Mouse (Mus musculus) skeletal muscle tissue, adult 2 months (tissue): ENCODE results near the gene Upp2.

Source experiments
- DNase-seq: peaks from one replicate; pipeline ENCODE4 v3.0.0-alpha.2; 2012; ENCODE audit warnings: low read depth, low spot score

Gene Upp2

DNA sequence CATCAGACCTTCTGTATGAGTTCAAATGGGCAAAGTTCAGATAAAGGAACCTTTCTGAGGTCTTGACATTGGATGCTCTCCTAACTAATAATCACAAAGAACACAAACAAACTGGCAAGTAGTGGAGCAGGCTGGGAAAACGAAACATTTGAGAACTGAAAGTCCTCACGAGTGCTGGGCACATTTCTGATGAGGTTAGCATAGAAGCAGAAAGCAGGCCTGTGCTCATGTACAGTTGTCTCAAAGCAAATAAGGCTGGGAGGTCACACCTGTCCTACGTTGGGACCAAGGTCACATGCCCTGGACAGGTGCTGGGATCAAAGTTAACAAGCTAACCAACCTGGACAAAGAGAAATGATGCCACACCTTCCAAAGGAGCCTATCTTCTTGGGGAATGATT, 187.6 kb downstream of the Upp2 start:
- no peak for DNase-seq

DNA sequence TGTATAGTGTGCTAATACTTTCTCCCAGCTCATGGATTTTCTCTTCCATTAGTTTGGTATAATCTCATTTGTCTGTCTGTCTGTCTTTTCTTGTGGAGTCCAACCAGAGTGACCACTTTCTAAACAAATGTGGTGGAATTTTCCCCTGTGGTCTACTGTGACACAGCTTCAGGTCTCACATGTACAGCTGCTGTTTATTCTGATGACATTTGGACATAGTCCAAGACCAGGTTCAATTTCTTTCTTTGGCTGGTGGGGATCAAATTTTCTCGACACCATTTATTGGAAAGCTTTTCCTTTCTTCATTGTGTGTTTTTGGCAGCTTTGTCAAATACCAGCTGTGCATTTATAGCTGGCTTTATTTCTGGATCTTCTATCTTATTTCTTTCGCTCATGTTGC, 191.0 kb downstream of the Upp2 start:
- DNase-seq: no peak

DNA sequence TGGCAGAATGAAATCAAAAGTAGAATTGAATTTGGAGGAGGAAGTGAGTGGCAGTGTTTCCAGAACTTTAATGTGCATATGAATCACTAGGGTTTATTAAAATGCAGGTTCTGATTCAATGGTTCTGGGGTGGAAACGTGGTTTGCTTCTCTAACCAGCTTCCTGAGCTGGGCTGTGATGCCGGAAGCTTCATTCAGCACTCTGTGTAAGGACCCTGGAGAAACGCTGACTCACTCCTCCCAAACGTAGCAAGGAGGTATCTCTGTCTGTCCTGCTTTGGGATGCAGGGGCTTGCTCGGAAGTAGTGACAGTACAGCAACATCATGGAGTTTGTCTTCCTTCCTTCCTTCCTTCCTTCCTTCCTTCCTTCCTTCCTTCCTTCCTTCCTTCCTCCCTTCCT, 192.6 kb downstream of the Upp2 start:
- DNase-seq: no peak

DNA sequence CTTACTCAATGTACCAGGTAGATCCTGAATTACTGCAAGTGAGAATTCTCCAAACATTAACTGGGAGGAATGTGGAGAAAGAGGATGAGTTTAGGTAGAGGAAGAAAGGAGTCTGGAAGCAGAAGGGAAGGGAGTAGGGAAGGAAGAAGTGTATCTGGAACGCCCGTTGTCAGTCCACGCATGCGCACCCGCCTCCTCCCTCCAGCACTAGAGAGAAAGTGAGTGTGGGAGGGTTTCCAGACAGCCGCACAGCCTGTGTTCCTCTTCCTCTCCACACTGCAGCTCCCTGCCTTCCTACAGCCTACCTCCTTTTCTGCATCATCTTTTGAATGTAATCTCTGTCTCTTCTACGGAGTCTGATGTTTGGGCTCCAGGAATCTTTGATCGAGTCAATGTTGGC, 198.0 kb downstream of the Upp2 start:
- DNase-seq: no peak

DNA sequence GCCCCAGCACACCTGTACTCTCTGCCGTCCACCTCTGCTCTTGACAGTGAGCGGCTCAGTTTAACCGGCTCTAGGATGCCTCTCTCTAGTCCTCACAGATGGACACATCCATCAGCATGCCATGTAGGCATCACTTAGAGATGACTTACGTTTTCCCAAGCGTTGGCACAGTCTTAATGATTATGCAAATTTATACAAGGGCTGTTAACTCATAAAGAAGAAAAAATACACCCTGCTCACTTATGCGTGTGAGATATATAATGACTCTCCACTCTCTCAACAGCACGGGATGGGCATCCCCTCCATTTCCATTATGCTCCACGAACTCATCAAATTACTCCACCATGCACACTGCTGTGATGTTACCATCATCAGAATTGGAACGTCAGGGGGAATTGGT, 206.7 kb downstream of the Upp2 start:
- DNase-seq: no peak

DNA sequence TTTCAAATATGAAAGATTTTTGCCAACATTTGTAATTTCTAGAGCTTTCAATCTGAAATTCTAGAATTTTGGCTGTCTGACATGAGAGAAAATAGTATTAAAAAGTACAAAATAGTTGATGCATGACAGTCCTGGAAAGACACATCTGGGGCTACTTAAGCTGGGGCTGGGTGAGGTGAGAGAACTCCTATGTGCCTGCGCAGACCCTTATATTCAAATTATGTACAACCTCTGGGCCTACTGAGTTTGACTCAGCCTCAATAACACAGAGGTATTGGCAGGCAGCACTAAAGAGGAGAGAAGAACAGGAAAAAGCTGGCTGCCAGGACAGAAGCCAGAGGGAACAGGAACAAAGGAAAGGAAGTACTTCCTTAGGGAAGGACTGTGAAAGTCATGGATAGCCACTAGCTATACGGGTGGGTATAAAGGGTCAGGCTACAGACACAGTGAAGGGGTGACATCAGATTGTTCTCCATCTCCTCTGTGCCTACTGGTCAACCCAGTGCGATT, 211.9 kb downstream of the Upp2 start:
- no peak for DNase-seq

DNA sequence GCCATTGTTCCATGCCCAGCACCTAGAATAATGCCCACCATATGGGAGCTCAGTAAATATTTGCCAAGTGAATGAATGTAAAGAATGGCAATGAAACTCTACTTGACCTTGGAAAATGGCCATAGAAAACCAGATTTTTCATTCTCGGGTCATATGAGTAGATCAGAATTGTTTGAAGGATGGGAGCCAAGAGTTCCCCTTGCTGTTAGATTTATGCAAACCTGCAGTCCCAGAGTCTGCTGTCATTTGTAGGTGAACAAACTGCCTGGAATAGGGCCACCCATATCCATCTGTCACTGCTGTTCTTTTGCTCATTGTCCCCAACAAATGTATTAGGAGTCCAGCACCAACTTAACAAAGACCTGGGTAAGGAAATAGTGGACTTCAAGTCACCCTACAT, 216.4 kb downstream of the Upp2 start:
- DNase-seq: no peak

DNA sequence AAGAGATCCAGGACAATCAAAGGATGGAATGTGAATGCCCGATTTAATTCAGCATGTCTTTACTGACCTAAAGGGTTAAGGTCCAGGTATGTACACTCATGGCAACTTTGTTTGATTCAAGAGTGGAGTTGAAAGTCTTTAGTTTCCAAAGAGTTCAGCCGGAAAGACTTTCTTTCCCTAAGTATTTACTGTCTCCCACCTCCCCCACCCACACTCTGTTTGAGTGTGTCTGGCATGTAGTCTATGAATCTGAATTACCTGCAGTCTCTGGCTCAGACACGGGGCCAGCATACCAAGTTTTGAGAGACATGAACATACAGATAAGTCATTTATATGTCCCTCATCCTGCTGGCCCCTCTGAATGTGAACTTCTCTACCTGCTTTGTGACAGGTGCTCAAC, 219.1 kb downstream of the Upp2 start:
- DNase-seq: no peak

DNA sequence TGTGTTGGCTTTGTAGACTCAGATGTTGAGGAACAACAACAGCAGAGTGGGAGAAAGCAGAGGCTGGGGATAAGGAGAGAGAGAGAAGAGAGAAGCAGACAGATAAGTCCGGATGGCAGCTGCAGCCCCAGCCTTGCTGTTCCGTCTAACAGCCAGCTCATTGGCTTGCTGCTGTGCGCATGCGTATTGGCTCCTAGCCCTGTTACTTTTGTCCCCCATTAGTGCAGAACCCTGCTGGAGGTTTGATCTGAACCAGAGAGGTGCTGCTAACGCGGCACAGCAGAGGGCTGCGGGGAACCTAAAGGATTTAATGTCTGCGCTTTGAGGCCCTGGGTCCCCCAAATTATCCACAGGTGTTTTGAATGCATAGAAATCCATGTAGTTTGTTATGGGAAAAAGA, 219.6 kb downstream of the Upp2 start:
- DNase-seq: no peak

DNA sequence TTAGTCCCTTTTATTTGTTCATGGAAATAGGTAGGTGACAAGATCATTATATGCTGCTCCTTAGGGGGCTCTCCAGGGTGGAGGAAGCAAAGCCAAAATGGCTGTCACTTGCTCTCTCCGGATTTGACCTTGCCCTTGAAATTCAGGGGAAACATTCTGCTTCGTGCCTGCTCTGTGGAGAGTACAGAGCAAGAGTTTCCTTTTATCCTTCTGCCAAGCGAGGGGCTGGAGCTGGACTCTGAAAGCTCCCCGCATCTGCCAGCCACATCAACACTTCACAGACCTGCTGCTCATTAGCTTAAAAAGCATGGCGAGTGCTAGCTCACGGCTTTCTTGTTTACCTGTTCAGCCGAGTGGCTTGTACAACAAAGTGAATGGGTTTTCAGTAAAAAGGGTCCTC, 220.3 kb downstream of the Upp2 start:
- DNase-seq: no peak

DNA sequence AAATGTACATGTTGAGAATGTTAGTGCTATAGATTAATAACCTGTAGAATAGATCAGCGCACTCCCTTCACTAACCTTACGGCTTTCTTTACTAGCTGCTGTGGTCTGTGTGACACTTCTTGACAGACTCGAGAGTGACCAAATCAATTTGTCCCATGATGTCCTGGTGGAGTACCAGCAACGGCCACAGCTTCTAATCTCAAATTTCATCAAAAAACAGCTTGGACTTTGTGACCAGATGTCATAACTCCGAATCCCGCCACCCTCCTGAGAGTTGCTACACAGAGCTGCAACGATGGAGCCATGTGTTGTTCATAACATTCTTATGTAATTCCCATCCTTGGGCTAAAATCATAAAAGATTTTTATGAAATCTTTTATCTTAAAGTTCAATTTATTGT, 222.8 kb downstream of the Upp2 start:
- no peak for DNase-seq

DNA sequence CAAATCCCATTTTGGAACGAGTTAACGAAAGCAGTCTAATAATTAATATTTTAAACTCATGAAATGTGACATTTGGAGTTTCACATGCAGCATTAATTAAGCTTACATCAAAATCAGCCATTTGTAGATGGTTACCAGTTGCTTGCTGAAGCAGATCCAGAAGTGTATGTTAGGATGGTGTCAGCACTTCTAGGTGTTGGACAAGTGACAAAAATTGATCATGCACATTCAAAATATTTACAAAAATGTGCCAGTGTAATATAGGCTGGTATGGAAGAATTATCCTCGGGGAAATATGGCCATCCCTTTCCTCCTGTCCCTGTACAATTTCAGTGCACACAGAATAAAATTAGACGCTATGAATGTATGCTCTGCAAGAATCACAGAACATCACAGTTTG, 223.3 kb downstream of the Upp2 start:
- no peak for DNase-seq

DNA sequence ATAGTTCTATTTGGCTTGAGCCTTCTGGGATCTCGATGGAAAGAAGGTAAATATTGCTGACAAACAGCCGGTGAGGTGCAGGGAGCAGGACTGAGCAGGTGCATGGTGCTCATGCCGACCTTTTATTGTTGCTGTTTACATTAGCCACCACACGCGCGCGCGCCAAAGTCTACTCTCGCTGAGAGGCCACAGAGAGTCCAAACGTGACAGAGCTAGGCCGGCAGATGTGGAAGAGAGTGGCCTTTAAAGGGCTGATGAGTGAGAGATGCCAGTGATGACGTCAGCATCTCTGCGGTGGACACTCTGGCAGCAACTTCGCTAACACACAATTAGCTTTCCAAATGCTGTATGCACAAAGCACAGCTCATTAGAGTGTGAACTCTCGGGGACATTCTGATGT, 227.4 kb downstream of the Upp2 start:
- no peak for DNase-seq

DNA sequence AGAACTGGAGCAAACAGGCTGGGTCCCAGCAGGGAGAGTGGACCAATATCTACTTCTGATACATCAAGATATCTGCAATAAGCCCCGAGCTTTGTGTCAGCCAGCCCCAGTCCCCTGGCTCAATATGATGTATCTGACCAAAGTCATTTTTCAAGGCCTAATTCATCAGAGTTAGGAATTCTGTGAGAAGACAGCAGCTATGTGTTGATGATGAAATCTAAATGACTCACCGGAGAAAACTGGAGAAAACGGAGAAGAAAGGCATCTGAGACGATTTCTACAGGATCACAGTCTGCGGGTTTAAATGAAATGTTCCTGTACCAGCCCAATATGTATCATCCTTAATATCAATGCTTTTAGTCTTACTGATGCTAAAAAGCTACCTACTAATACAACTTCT, 228.3 kb downstream of the Upp2 start:
- no peak for DNase-seq

DNA sequence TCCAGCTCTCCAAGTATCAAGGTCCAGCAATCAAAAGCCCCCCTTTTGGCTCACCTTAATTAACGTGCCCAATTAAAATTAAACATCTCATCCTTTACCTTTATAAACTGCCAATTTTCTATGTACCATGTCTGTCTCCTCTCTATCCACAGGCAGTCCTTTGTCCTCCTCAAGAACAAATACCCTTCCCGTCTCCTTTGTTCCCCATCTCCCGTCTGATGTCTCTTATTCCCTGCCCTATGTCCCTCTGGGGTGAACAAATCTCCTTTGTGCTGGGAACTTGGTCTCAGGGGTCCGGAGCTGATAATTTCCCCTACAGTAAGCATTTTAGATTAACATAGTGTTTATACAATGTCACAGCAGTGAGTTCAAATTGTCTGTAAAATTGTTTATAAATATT, 230.4 kb downstream of the Upp2 start:
- DNase-seq: no peak

DNA sequence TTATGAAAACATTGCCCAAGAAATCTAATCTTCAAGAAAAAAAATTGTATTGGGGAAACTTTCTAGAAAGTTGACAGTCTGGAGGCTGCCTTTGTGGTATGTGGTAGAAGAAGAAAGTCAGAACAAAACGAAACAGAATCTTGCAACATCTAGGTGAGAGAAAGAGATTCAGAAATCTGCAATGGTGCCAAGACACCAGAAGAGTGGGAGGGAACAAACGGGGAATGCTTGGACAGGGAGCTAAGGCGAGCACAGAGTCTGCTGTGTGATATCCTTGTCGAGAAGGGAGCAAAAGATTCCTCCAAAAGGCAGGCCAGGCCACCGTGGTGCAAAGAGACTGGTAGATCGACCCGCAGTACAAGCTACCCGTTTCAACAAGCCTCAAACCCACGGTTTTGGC, 232.0 kb downstream of the Upp2 start:
- DNase-seq: no peak

DNA sequence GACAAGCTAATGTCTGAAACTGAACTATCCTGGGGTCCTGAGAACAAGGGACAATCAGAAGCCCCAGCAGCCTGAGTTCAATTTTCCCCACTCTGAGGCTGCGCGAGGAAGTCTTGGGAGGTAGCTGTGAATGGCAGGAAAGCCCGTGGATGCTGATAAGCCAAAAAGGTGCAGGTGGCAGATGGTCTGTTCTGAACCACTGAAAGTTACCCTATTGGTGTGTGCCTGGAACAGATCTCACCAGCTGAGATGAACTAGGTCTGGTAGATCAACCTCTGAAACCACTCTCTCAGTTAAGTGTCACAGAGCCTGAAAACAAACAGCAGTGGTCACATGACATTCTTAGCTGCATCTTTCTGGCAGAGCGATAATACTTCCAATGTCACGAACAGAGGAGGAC, 232.5 kb downstream of the Upp2 start:
- no peak for DNase-seq

DNA sequence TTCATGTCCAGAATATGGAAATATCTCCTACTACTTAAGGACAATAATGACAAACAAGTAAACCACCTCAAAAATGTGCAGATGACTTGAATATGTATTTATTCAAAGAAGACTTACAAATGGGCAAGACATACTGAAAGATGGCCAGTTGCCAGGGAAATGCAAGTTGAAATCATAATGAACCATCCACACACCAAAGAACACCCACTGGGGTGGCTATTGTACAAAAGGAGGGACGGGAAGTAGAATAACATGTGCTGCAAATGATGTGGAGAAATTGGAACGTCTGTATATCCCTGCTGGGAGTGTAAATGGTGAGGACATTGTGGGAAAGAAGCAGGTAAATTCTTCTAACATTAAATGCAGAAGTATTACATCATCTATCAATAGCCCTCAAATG, 245.8 kb downstream of the Upp2 start:
- DNase-seq: no peak

DNA sequence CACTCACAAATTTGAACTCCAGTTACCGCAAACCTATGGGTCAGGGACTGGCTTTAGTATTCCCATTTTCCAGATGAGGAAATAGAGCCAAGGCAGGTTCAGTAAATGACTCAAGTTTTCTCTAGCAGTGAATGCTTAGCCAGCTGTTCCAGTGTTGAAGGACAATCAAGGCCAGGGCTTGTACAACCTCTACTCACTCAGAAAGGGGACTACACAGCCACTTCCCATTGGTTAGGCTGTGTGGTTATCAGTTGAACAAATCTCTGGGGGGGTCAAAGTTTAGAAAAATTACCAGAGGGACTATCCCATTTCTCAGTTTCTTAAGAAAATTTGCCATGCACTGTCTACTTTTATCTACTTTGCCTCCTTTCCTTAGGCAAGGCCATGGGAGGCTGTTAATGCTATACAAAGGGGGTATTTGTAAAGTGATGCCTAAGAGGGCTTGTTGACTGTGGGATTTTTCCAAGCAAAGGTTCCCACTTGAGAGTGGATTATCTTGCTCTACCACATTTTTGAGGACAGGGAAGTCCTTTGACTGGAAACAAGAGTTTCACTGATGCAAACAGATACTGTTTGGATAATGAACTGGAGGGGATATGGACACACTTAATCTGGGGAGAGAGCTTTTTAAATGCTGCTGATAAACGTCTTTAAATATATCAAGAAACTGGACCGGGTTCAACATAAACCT, 262.0 kb downstream of the Upp2 start:
- DNase-seq: no peak

DNA sequence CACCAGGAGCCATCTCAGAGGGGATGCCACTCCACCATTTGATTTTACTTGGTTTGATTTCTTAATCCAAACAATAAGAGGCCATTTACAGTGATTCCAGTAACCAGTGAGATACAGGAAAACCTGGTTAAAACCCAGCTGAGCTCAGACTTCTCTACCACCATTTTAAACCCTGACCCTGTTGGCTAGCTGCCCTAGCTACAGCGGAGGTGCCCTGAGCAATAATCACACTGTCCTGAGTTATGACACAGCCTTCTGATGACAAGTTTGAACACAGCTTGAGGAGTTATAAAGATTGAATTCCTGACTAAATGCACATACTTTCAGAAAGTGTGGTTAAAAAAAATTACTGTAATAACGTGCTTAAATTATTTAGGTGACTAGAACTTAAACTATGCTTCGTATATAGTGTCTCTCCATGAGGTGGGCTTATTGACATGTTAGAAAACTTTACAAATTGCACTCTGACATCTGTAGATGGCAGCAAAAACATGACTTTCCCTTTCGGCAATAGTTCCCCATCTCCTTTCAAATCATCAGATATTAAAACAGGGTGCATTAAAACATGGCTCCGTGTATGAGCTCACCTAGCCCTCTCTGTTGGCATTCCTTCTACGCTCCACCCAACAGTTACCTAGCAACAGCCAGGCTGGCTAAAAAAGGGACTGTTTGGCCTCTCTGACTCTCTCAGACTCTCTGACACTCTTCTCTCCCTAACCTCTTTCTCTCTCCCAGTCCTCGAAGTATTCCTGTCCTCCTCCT, 263.1 kb downstream of the Upp2 start:
- no peak for DNase-seq

DNA sequence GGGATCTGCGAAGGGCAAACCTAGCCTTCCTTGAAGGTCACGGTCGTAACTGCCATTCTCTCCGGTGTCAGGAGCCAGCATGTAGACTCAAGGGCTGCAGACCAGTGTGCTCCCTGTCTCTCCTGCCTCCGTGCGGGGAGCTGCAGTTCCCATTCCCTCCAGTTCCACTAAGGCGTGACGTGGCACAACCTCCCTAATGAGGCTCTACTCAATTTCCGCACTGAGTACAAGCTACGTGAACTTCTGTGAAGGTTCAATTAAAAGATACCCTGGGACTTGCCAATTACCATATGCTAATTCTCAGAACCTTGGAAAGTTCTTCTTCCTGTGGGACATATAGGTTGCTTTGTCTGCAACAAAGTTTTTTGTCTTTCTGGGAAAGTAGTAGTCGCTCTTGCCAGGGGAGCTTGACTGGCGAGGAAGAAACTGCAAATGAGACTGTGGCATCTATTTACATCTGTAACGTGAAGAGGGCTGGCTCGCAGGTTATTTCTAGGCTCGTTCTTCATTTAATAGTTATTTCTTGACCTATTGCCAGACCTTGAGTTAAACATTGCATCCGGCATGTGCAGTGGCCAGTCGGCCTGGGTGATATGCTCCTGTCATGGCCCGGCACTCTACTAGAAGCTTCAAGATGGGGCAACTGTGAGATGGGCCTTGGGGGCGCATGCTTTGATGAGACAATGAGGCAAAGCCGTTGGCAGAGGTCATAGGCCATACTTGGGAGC, 265.3 kb downstream of the Upp2 start:
- DNase-seq: no peak

DNA sequence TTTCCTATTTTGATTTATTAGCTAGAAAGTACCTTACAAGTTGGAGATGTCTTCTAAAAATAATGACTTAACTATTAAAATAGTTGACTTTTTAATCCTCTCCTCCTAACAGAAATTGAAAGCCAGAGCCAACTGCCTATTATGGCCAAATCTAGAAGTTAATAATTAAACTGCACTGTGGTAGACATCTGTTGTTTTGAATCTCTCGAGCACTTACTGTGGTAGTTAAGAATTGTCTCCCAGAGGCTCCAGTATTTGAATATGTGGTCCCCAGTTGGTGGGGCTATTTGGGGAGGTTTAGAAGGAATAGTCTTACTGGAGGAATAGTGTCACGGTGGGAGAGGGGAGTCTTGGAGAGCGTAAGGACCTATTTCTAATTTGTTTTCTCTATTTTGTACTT, 273.9 kb downstream of the Upp2 start:
- no peak for DNase-seq

DNA sequence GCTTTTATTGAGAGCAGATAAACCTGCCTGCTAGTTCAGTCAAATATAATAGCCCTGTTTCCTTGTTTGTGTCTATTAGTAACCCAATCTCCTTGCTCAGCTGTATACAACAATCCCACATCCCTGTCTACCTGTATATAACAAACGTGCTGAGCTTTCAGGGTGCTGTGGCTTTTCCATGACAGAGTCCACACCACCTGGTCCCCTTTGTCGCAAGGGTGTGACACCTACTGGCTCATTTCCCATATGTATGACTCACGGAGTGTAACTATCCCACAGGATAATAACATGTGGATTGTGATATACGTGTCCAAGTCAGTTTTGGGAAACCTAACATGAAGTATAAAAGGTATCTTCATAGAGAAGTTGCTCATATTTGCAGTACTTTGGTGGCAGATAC, 275.3 kb downstream of the Upp2 start:
- DNase-seq: no peak
